Mouse (Mus musculus) right cerebral cortex, postnatal 25 days (tissue): ENCODE results near the gene Cdh20.
"Not testable (repeated sequence)": the region's sequence is repeated elsewhere in the genome, so short reads cannot be mapped to it uniquely, and the experiment has no call there.

Experiments used
- DNase-seq: peaks from one replicate; pipeline ENCODE4 v3.0.0; 2022

The Cdh20 gene

GRCm38 (mm10) chr1:104917307-104917836, 149.0 kb downstream of the Cdh20 start:
- no peak for DNase-seq

DNA sequence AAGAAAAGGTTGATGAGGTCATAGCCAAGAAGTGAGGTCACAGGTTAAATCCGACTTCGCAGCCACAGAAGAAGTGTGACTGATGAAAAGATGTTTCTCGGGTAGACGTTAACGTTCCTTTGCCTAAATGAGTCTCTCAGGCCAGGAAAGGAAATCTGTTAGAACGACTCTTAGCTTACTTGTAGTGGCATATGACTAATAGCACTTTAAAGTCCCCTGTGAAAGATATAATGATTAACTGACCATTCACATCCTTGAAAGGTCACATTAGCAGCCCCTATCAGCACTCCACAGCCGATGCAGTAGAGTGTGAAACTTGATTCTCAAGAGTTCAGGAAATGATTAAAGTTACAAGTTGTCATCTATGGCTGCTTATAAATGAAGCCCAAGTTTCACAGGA, 164.7 kb downstream of the Cdh20 start:
- no peak for DNase-seq

- no peak for DNase-seq
Measured at GRCm38 (mm10) chr1:104936966-104937365, 168.6 kb downstream of the Cdh20 start.

DNA sequence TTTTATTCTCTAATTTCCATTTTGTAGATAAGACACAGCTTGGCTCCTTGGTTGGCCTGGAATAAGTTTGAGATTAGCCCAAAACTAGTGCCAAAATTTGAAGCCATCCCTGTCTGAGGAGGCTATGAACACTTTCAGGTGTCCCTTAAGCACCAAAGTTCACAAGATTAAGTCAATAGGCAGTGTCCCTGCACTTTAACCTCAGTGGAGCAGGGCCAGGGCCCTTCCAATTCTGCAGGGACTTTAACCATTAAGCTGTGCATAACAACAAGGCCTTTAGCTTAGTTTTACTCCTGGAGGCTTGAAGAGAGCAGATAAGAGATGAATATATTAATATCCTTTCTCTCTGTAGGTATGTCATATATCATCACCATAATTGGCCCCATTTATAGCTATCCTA, 170.8 kb downstream of the Cdh20 start:
- no peak for DNase-seq

DNA sequence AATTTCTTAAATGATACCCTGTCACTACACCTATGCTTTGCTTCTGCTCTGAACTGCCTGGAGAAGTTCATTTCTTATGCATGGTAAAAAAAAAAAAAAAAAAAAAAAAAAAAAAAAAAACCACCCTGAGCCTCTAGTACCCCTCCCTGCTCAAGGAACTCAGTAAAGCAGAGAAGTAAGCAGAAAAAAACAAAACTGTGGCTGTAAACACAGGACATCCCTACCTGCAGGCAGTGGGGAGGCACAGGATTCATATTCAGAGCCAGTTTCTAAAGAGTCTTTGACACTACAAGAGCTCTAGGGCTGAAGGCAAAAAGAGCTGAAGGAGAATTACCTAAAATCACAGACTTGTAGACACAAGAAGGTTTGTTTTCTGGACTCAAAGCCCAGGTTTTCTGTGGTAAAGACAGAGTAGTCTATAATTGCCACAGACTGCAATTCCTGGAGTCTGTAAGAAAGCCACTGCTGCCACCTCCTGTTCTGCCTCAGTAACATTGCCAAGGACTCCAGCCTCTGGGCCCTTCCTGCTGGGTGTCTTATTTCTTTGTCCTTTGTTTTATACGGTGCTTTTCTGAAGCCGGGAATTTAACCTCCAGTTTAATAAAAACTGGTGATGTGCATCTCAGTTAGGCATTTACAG, 176.3 kb downstream of the Cdh20 start:
- peak; percentile 38 for DNase-seq

DNA sequence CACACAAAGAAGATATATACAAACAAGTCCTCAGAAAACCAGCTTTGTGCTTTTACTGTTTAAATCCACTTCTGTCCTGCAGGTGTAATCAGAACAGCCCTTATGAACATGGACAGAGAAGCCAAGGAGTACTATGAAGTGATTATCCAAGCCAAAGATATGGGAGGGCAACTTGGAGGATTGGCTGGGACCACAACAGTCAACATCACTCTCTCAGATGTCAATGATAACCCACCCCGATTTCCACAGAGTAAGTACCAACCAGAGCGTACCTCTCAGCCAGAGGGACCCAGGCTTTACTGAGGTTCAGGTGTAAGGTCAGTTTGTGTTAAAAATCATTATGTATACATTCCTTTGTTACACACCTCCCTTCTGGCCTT, 176.8 kb downstream of the Cdh20 start:
- no peak for DNase-seq

- not testable (repeated sequence) for DNase-seq
Measured at GRCm38 (mm10) chr1:104949640-104950039, 181.3 kb downstream of the Cdh20 start.

DNA sequence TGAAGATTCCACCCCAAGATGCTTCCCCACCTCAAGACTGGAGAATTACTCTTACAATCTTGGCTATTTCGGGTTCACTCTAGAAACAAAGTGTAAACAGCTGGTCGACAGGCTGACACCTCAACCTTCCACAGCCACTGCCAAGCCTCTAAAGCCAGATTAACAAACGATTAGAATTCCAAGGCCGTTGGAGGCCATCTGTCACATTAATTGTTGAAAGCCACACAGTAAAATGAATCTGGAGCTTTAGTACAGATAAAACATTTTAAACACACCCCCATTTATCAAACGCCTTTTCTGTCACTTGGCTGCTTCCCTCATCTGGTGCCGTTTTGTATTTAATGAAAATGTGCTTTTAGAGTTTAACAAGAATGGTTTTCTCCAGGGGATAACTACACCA, 188.7 kb downstream of the Cdh20 start:
- DNase-seq: no peak

DNA sequence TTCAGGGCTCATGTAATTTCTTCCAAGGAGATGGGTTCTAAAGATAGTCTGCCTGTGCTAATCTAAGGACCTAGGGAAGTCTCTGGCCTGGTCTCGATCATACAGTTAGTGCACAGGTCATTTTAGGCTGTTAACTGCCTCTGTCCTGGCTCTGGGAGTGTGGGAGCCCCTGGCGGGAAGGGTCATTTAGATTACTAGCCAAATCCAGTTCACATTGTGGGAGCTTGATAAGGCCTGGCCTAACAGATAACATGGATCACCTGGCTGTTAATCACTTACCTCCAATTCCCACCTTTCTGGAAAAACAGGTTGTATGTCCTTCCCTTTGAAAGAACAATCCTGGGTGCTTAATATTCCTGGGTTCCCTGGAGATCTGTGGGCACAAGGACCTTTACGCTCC, 193.3 kb downstream of the Cdh20 start:
- DNase-seq: no peak

- DNase-seq: no peak
Measured at GRCm38 (mm10) chr1:104962257-104962656, 193.9 kb downstream of the Cdh20 start.

GRCm38 (mm10) chr1:104979068-104979467, 210.7 kb downstream of the Cdh20 start:
- DNase-seq: no peak

DNA sequence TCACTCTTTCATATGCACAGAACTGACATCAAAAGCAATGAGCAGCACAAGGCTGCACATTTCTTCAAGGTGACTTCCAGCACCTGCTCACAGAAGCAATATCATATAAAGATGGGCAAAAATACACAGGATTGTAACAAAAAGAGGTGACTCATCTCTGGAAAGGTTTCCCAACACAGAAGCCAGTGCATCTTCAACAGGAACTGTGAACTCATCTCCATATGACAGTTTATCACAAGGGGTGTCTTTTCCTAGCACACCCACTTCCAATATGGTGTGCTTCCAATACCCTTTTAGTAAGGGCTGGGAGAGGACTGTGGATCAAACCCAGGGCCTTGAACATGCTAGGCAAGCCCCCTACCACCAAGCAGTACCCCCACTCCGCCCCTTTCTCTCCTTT, 211.9 kb downstream of the Cdh20 start:
- DNase-seq: no peak

DNA sequence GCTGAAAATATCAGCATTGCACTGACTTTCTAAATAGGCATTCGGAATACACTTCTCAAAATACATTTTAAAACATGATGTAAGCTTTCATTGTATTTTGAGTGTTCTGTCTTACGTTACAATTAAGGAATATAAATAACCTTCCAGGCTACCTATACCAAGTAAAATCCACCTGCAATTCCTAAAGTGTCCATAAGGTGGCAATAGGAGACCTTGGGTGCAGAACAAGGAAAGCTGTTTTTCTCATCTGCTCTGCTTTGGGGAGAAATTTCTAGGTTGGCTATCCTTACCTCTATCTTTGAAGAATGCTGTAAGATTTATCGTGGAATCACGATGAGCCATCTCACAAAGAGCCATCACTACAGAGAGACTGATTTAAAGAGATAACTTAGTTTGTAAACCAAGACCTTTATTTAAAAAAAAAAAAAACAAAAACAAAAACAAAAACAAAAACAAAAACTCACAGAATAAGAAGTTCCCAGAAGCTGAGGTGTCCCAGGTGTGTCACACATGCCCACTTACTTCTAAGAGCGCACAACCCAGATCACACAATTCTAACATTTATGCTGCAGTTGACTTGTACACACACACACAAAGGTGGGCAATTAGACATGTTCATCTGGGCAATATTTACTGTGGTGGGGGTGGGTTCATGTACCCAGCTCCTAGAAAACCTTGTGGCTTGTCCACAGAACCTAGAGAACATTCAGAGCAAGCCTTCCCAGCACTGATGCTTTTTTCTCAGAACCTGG, 218.1 kb downstream of the Cdh20 start:
- DNase-seq: no peak

DNA sequence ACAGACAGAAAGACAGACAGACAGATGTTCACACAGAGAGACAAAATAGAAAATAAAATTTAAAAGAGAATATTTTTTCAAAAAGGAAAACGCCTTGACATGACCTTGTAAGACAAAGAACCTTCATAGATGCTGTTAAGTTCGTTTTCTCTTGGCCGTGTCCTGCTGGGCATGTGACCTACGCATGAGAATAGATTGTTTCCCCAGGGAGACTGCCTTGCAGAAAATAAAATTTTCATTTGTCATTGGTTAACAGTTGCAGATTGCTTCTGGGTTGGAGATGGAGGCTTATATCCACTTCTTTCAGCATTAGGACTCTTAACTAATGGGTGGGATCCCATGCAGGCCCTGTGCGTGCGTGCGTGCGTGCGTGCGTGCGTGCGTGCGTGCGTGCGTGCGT, 219.2 kb downstream of the Cdh20 start:
- no peak for DNase-seq

DNA sequence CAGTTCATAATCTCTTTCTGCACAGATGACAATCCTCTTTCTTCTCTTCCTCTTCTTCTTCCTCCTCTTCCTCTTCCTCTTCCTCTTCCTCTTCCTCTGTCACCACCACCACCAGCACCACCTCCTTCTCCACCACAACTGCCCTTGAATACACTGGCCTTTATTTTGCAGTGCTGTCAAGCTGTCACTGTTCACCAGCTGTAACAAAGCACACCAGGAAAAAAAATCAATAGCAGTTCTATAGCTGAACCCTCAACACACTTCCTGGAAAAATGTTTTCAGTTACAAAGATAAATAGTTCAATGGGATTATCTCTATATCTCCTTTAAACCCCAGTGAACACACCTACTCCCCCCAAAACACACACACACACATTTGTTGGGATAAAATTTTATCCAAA, 224.1 kb downstream of the Cdh20 start:
- no peak for DNase-seq

DNA sequence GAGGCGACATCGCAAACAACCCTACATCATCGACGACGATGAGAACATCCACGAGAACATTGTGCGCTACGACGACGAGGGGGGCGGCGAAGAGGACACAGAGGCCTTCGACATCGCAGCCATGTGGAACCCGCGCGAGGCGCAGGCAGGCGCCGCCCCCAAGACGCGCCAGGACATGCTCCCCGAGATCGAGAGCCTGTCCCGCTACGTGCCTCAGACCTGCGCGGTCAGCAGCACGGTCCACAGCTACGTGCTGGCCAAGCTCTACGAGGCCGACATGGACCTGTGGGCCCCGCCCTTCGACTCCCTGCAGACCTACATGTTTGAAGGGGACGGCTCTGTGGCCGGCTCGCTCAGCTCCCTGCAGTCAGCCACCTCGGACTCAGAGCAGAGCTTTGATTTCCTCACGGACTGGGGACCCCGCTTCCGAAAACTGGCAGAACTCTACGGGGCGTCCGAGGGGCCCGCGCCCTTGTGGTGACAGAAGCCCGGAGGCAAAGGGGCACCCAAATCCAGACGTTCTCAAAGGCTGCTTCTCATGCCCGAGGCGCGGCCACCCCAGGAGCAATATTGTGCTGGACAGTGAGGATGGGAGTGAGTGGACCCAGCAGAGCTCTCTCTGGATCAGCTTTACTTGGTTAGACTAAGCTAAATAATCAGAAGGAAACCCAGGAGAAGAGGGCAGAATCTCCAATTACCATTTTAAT, 225.7 kb downstream of the Cdh20 start:
- DNase-seq: no peak

GRCm38 (mm10) chr1:104994612-104994986, 226.3 kb downstream of the Cdh20 start:
- DNase-seq: no peak

GRCm38 (mm10) chr1:104997814-104998213, 229.5 kb downstream of the Cdh20 start:
- no peak for DNase-seq

GRCm38 (mm10) chr1:105002179-105002578, 233.8 kb downstream of the Cdh20 start:
- no peak for DNase-seq

- no peak for DNase-seq
Measured at GRCm38 (mm10) chr1:105003786-105004185, 235.5 kb downstream of the Cdh20 start.

- DNase-seq: no peak
Measured at GRCm38 (mm10) chr1:105012616-105013015, 244.3 kb downstream of the Cdh20 start.

- no peak for DNase-seq
Measured at GRCm38 (mm10) chr1:105013291-105013690, 245.0 kb downstream of the Cdh20 start.

GRCm38 (mm10) chr1:105041668-105042067, 273.3 kb downstream of the Cdh20 start:
- DNase-seq: no peak
